Mouse (Mus musculus) megakaryocyte, embryonic 14.5 days (primary cell): ENCODE measurements around the gene Txnrd2.

Source experiments
- FLI1 ChIP-seq: IDR thresholded peaks from 2 replicates; pipeline ENCODE4 v1.6.1; 2012; ENCODE audit warnings: low read length, inconsistent platforms, mixed read lengths
- GATA1 ChIP-seq: IDR thresholded peaks from 3 replicates; pipeline ENCODE4 v1.6.1; 2012; ENCODE audit warnings: mixed read lengths, low read length, inconsistent platforms, borderline replicate concordance

- TF ChIP-seq GATA1 (no peak), FLI1 (no peak)
Observed at GRCm38 (mm10) chr16:18384211-18384610, 42.0 kb upstream of the Txnrd2 start.
